Mouse (Mus musculus): ENCODE measurements at regions not wholly inside any gene's neighbourhood (a gene's known extent, or its start where the extent isn't known, plus 50 kb on each side); places are given as distances from the start of the nearest gene placed in this dataset.

GRCm38 (mm10) chr10:51792030-51792429 lies 114.5 kb downstream of the Rfx6 start:
- DNase-seq: peak; percentile 17

- DNase-seq: no peak
Measured at GRCm38 (mm10) chr10:51793876-51794275, 116.3 kb downstream of the Rfx6 start.

- DNase-seq: no peak
Measured at GRCm38 (mm10) chr10:51816626-51817025, 139.1 kb downstream of the Rfx6 start.

- DNase-seq: no peak
Measured at GRCm38 (mm10) chr10:51823900-51824299, 146.3 kb downstream of the Rfx6 start.

- no peak for DNase-seq
Measured at GRCm38 (mm10) chr10:51826431-51826964, 148.9 kb downstream of the Rfx6 start.

GRCm38 (mm10) chr10:51832459-51832858 lies 154.9 kb downstream of the Rfx6 start:
- DNase-seq: no peak

- no peak for DNase-seq
Measured at GRCm38 (mm10) chr10:51843099-51843498, 165.5 kb downstream of the Rfx6 start.

GRCm38 (mm10) chr10:51846287-51846686 lies 168.7 kb downstream of the Rfx6 start:
- DNase-seq: no peak

GRCm38 (mm10) chr10:51869409-51869808 lies 152.9 kb upstream of the Vgll2 start:
- DNase-seq: no peak

GRCm38 (mm10) chr10:51911066-51911691 lies 111.1 kb upstream of the Vgll2 start:
- DNase-seq: no peak

- no peak for DNase-seq
Measured at GRCm38 (mm10) chr10:51912096-51912495, 110.2 kb upstream of the Vgll2 start.

GRCm38 (mm10) chr10:51926644-51927043 lies 95.7 kb upstream of the Vgll2 start:
- DNase-seq: no peak

GRCm38 (mm10) chr10:51929341-51929740 lies 93.0 kb upstream of the Vgll2 start:
- no peak for DNase-seq

GRCm38 (mm10) chr10:51930266-51930665 lies 92.0 kb upstream of the Vgll2 start:
- no peak for DNase-seq

GRCm38 (mm10) chr10:51930696-51931095 lies 91.6 kb upstream of the Vgll2 start:
- no peak for DNase-seq

GRCm38 (mm10) chr10:51935482-51935881 lies 86.8 kb upstream of the Vgll2 start:
- DNase-seq: no peak

GRCm38 (mm10) chr10:51941192-51941591 lies 81.1 kb upstream of the Vgll2 start:
- DNase-seq: no peak

- no peak for DNase-seq
Measured at GRCm38 (mm10) chr10:51945701-51946100, 76.6 kb upstream of the Vgll2 start.

- no peak for DNase-seq
Measured at GRCm38 (mm10) chr10:51946189-51946588, 76.1 kb upstream of the Vgll2 start.

- DNase-seq: no peak
Measured at GRCm38 (mm10) chr10:51946881-51947280, 75.4 kb upstream of the Vgll2 start.

GRCm38 (mm10) chr10:51950016-51950415 lies 72.3 kb upstream of the Vgll2 start:
- no peak for DNase-seq

- no peak for DNase-seq
Measured at GRCm38 (mm10) chr10:51952021-51952420, 70.3 kb upstream of the Vgll2 start.

GRCm38 (mm10) chr10:51956493-51956892 lies 65.8 kb upstream of the Vgll2 start:
- no peak for DNase-seq

- no peak for DNase-seq
Measured at GRCm38 (mm10) chr10:51961497-51961896, 60.8 kb upstream of the Vgll2 start.

GRCm38 (mm10) chr10:51963671-51964070 lies 58.6 kb upstream of the Vgll2 start:
- no peak for DNase-seq

Measured in lung, postnatal 14 days (tissue).